Mouse (Mus musculus): Measurements from ENCODE around the gene Fgf15. TPM values are rescaled to one million over a fixed set of nuclear protein-coding genes. Genes with fewer than 3 reads are reported as not detected.

Gene Fgf15
- polyA plus RNA-seq, 2 experiments, result 0.13 TPM; not detected in 1

GRCm38 (mm10) chr7:144862712-144863111 is 33.6 kb upstream of the Fgf15 start:
- ATAC-seq (ENCODE audit: low FRiP score, low read depth) (no peak), DNase-seq (ENCODE audit: low spot score) (no peak)
- H3K9me3 ChIP-seq (ENCODE audit: control insufficient read depth, low read length), result no peaks in the 10 kb centered on the region
- no peaks in the 10 kb centered on the region for H3K36me3 ChIP-seq (ENCODE audit: control insufficient read depth, insufficient read depth, low read length)
- no peak overlapping the region for H3K4me3 ChIP-seq (replicated peaks; ENCODE audit: low read length)
- peaks cover 71% of the 10 kb centered on the region for H3K27me3 ChIP-seq (ENCODE audit: control insufficient read depth, insufficient read depth, low read length)
- WGBS, result 3% methylated on average over 18 of the region's 18 CpGs
- no peak overlapping the region for H3K27ac ChIP-seq (replicated peaks; ENCODE audit: low read depth, low read length)
- no peak overlapping the region for H3K9ac ChIP-seq (ENCODE audit: low read depth, low read length, severe bottlenecking)
- no peak overlapping the region for H3K4me2 ChIP-seq (replicated peaks; ENCODE audit: low read depth, low read length, severe bottlenecking)
- no peaks in the 10 kb centered on the region for H3K4me1 ChIP-seq (ENCODE audit: control insufficient read depth, insufficient read depth, low read length)
- TF ChIP-seq POLR2A (IDR thresholded peaks at IDR 0.05; ENCODE audit: borderline replicate concordance, extremely low read depth, insufficient read depth, insufficient read length), result no peak

- WGBS, result 3% methylated on average over 11 of the region's 11 CpGs
- H3K27ac ChIP-seq (replicated peaks; ENCODE audit: low read depth, low read length), result no peak overlapping the region
- H3K36me3 ChIP-seq (ENCODE audit: control insufficient read depth, insufficient read depth, low read length), result no peaks in the 10 kb centered on the region
- ATAC-seq (ENCODE audit: low FRiP score, low read depth), result no peak
- no peaks in the 10 kb centered on the region for H3K9me3 ChIP-seq (ENCODE audit: control insufficient read depth, low read length)
- no peak for DNase-seq (ENCODE audit: low spot score)
- H3K4me2 ChIP-seq (replicated peaks; ENCODE audit: low read depth, low read length, severe bottlenecking), result no peak overlapping the region
- H3K27me3 ChIP-seq (ENCODE audit: control insufficient read depth, insufficient read depth, low read length), result peaks cover 71% of the 10 kb centered on the region
- H3K4me3 ChIP-seq (replicated peaks; ENCODE audit: low read length), result no peak overlapping the region
- no peaks in the 10 kb centered on the region for H3K4me1 ChIP-seq (ENCODE audit: control insufficient read depth, insufficient read depth, low read length)
- TF ChIP-seq POLR2A (IDR thresholded peaks at IDR 0.05; ENCODE audit: borderline replicate concordance, extremely low read depth, insufficient read depth, insufficient read length), result no peak
- no peak overlapping the region for H3K9ac ChIP-seq (ENCODE audit: low read depth, low read length, severe bottlenecking)
Observed at GRCm38 (mm10) chr7:144863196-144863595, 33.1 kb upstream of the Fgf15 start.

GRCm38 (mm10) chr7:144864160-144864670 is 32.1 kb upstream of the Fgf15 start:
- Histone ChIP-seq H3K36me3 (ENCODE audit: control insufficient read depth, insufficient read depth, low read length) (no peaks in the 10 kb centered on the region), H3K27me3 (ENCODE audit: control insufficient read depth, insufficient read depth, low read length) (peaks cover 71% of the 10 kb centered on the region), H3K4me2 (replicated peaks; ENCODE audit: low read depth, low read length, severe bottlenecking) (no peak overlapping the region), H3K9me3 (ENCODE audit: control insufficient read depth, low read length) (no peaks in the 10 kb centered on the region), H3K4me1 (ENCODE audit: control insufficient read depth, insufficient read depth, low read length) (no peaks in the 10 kb centered on the region), H3K27ac (replicated peaks; ENCODE audit: low read depth, low read length) (no peak overlapping the region), H3K4me3 (replicated peaks; ENCODE audit: low read length) (no peak overlapping the region), H3K9ac (ENCODE audit: low read depth, low read length, severe bottlenecking) (no peak overlapping the region)
- ATAC-seq (ENCODE audit: low FRiP score, low read depth) (no peak), DNase-seq (ENCODE audit: low spot score) (no peak)
- 42% methylated on average over 3 of the region's 3 CpGs for WGBS
- TF ChIP-seq POLR2A (IDR thresholded peaks at IDR 0.05; ENCODE audit: borderline replicate concordance, extremely low read depth, insufficient read depth, insufficient read length), result no peak

- Histone ChIP-seq H3K4me2 (replicated peaks; ENCODE audit: low read depth, low read length, severe bottlenecking) (no peak overlapping the region), H3K36me3 (ENCODE audit: control insufficient read depth, insufficient read depth, low read length) (no peaks in the 10 kb centered on the region), H3K27ac (replicated peaks; ENCODE audit: low read depth, low read length) (no peak overlapping the region), H3K27me3 (ENCODE audit: control insufficient read depth, insufficient read depth, low read length) (peaks cover 44% of the 10 kb centered on the region), H3K9me3 (ENCODE audit: control insufficient read depth, low read length) (no peaks in the 10 kb centered on the region), H3K9ac (ENCODE audit: low read depth, low read length, severe bottlenecking) (no peak overlapping the region), H3K4me1 (ENCODE audit: control insufficient read depth, insufficient read depth, low read length) (no peaks in the 10 kb centered on the region), H3K4me3 (replicated peaks; ENCODE audit: low read length) (no peak overlapping the region)
- no peak for TF ChIP-seq POLR2A (IDR thresholded peaks at IDR 0.05; ENCODE audit: borderline replicate concordance, extremely low read depth, insufficient read depth, insufficient read length)
- ATAC-seq (ENCODE audit: low FRiP score, low read depth) (no peak), DNase-seq (ENCODE audit: low spot score) (no peak)
- 57% methylated on average over 4 of the region's 4 CpGs for WGBS
Observed at GRCm38 (mm10) chr7:144867161-144867560, 29.2 kb upstream of the Fgf15 start.

GRCm38 (mm10) chr7:144867602-144868001 is 28.7 kb upstream of the Fgf15 start:
- 74% methylated on average over 8 of the region's 8 CpGs for WGBS
- Histone ChIP-seq H3K27ac (replicated peaks; ENCODE audit: low read depth, low read length) (no peak overlapping the region), H3K27me3 (ENCODE audit: control insufficient read depth, insufficient read depth, low read length) (peaks cover 40% of the 10 kb centered on the region), H3K36me3 (ENCODE audit: control insufficient read depth, insufficient read depth, low read length) (no peaks in the 10 kb centered on the region), H3K9ac (ENCODE audit: low read depth, low read length, severe bottlenecking) (no peak overlapping the region), H3K4me3 (replicated peaks; ENCODE audit: low read length) (no peak overlapping the region), H3K4me1 (ENCODE audit: control insufficient read depth, insufficient read depth, low read length) (no peaks in the 10 kb centered on the region), H3K4me2 (replicated peaks; ENCODE audit: low read depth, low read length, severe bottlenecking) (no peak overlapping the region), H3K9me3 (ENCODE audit: control insufficient read depth, low read length) (no peaks in the 10 kb centered on the region)
- DNase-seq (ENCODE audit: low spot score) (no peak), ATAC-seq (ENCODE audit: low FRiP score, low read depth) (no peak)
- TF ChIP-seq POLR2A (IDR thresholded peaks at IDR 0.05; ENCODE audit: borderline replicate concordance, extremely low read depth, insufficient read depth, insufficient read length), result no peak

GRCm38 (mm10) chr7:144872420-144872819 is 23.9 kb upstream of the Fgf15 start:
- no peak overlapping the region for H3K9ac ChIP-seq (ENCODE audit: low read depth, low read length, severe bottlenecking)
- WGBS, result 44% methylated on average over 4 of the region's 4 CpGs

More at GRCm38 (mm10) chr7:144872420-144872819, 23.9 kb upstream of the Fgf15 start:
- Histone ChIP-seq H3K4me1 (ENCODE audit: control insufficient read depth, insufficient read depth, low read length) (no peaks in the 10 kb centered on the region; the same call in 1 of the 2 replicates), H3K9me3 (ENCODE audit: control insufficient read depth, low read length) (no peaks in the 10 kb centered on the region), H3K27ac (replicated peaks; ENCODE audit: low read depth, low read length) (no peak overlapping the region), H3K4me2 (replicated peaks; ENCODE audit: low read depth, low read length, severe bottlenecking) (no peak overlapping the region), H3K27me3 (ENCODE audit: control insufficient read depth, insufficient read depth, low read length) (no peaks in the 10 kb centered on the region), H3K36me3 (ENCODE audit: control insufficient read depth, insufficient read depth, low read length) (no peaks in the 10 kb centered on the region), H3K4me3 (replicated peaks; ENCODE audit: low read length) (no peak overlapping the region)
- DNase-seq (ENCODE audit: low spot score) (no peak), ATAC-seq (ENCODE audit: low FRiP score, low read depth) (no peak)
- TF ChIP-seq POLR2A (IDR thresholded peaks at IDR 0.05; ENCODE audit: borderline replicate concordance, extremely low read depth, insufficient read depth, insufficient read length), result no peak

All from limb, embryonic 14.5 days (tissue).